Mouse (Mus musculus) cerebellum, postnatal 14 days (tissue): ENCODE data around the gene R3hdm4.
"Not testable (repeated sequence)": the region's sequence is repeated elsewhere in the genome, so short reads cannot be mapped to it uniquely, and the experiment has no call there.

Experiments used
- DNase-seq, 2 experiments: peaks; one replicate each; pipeline ENCODE4 v3.0.0; 2021; ENCODE audit warnings: mixed read lengths in 2 of 2

The R3hdm4 gene

GRCm38 (mm10) chr10:79897316-79898245 lies 23.4 kb downstream of the R3hdm4 start:
- no peak for DNase-seq

GRCm38 (mm10) chr10:79896814-79897213 lies 24.2 kb downstream of the R3hdm4 start:
- DNase-seq = no peak

- DNase-seq = peak in 1 of 2 experiments; percentile 49
Measured at GRCm38 (mm10) chr10:79896306-79896705, 24.7 kb downstream of the R3hdm4 start.

GRCm38 (mm10) chr10:79892451-79893118 lies 28.4 kb downstream of the R3hdm4 start:
- DNase-seq = peak; percentile 89 to 94

GRCm38 (mm10) chr10:79890670-79891069 lies 30.3 kb downstream of the R3hdm4 start, which contains the start of gene Cfd:
Cfd (plus strand) TSS chr10:79890853.
- DNase-seq = no peak

- no peak for DNase-seq
Measured at GRCm38 (mm10) chr10:79889386-79889785, 31.6 kb downstream of the R3hdm4 start.

GRCm38 (mm10) chr10:79886611-79887010 lies 34.4 kb downstream of the R3hdm4 start:
- DNase-seq = no peak

- no peak for DNase-seq
Measured at GRCm38 (mm10) chr10:79886054-79886453, 35.0 kb downstream of the R3hdm4 start, which contains the start of gene Elane. Elane (plus strand) TSS chr10:79886247.

- DNase-seq = not testable (repeated sequence)
Measured at GRCm38 (mm10) chr10:79884938-79885337, 36.1 kb downstream of the R3hdm4 start.

- DNase-seq = peak in 1 of 2 experiments; percentile 75
Measured at GRCm38 (mm10) chr10:79884446-79884845, 36.6 kb downstream of the R3hdm4 start.

- DNase-seq = peak; percentile 87 to 93
Measured at GRCm38 (mm10) chr10:79883297-79884084, 37.5 kb downstream of the R3hdm4 start.

GRCm38 (mm10) chr10:79881981-79882380 lies 39.0 kb downstream of the R3hdm4 start:
- no peak for DNase-seq

- no peak for DNase-seq
Measured at GRCm38 (mm10) chr10:79880721-79881120, 40.3 kb downstream of the R3hdm4 start.

- no peak for DNase-seq
Measured at GRCm38 (mm10) chr10:79879527-79879926, 41.5 kb downstream of the R3hdm4 start.

- no peak for DNase-seq
Measured at GRCm38 (mm10) chr10:79877757-79878156, 43.3 kb downstream of the R3hdm4 start.

- DNase-seq = no peak
Measured at GRCm38 (mm10) chr10:79877174-79877573, 43.8 kb downstream of the R3hdm4 start.

- peak; percentile 78 to 80 for DNase-seq
Measured at GRCm38 (mm10) chr10:79874290-79874862, 46.6 kb downstream of the R3hdm4 start, which contains the start of the genes Prtn3 and Plppr3. Prtn3 (plus strand) TSS chr10:79874476. Plppr3 (minus strand) TSS chr10:79874634.

- peak in 1 of 2 experiments; percentile 22 for DNase-seq
Measured at GRCm38 (mm10) chr10:79873715-79874289, 47.2 kb downstream of the R3hdm4 start.

- no peak for DNase-seq
Measured at GRCm38 (mm10) chr10:79873313-79873712, 47.7 kb downstream of the R3hdm4 start.

GRCm38 (mm10) chr10:79872862-79873261 lies 48.1 kb downstream of the R3hdm4 start:
- peak; percentile 22 to 34 for DNase-seq

GRCm38 (mm10) chr10:79871845-79872244 lies 49.2 kb downstream of the R3hdm4 start:
- no peak for DNase-seq

GRCm38 (mm10) chr10:79866601-79867000 lies 54.4 kb downstream of the R3hdm4 start:
- peak; percentile 14 to 29 for DNase-seq
